ENCODE assay signal across 22 mouse cellular contexts in the genomic region with DNA sequence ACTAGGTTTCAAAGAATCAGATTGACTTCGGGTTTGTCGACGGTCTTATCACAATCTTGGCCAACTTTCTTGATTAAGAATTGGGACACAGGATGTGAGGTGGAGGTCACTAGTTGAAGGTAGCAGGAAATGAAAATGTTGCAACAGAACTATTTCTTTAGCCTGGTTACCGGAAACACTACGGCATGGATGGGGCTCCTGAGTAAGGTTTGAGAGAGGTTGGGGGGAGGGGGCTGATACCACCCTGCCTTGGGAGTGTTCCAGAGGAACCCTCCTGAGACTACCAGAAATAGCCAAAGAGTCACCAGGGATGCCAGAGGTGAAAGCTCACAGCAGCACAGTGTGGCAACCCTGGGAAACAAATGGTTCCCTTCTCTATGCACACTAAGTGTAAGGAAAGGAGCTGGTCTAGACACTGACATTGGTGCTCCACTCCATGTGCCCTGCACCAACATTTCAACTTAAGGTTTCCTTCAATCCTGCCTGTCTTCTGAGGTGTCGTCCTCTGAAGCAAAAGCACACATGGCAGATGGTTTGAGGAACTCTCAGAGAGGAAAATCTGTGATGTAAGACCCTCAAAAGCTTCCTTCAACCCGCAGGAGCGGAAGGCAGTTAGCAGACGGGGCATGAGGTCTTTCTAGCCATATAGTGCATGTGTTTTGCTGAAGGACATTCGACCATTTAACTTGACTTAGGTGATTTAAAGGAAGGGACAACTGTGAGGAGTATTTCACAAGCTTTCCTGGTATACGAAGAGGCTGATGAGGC. TPM values are rescaled to one million over a fixed set of nuclear protein-coding genes. Genes with fewer than 3 reads are reported as not detected.
A peak's percentile ranks its signal among the peaks of the same experiment; 100 is the strongest.
DNase-seq lines count a peak whose midpoint lies in the region; ATAC-seq lines count a peak whose summit lies in the region.
"Had no signal": no experiment of that assay in that cellular context is flagged by ENCODE, and none has a peak within 500 bp of the region (broad histone marks: within the 10 kb centered on the region; RNA-seq: fewer than 3 reads in every experiment).

No protein-coding gene starts in this region.

- no peak overlapping the region for H3K4me3 ChIP-seq in neural tube, embryonic 15.5 days (replicated peaks)
- H3K4me3 ChIP-seq: embryonic facial prominence, embryonic 15.5 days; forebrain, embryonic 12.5 days; gastrocnemius, adult 2 months; liver, embryonic 15.5 days had no signal

- H3K4me2 ChIP-seq in neural tube, embryonic 15.5 days, result no peak overlapping the region
- H3K4me2 ChIP-seq: embryonic facial prominence, embryonic 15.5 days; forebrain, embryonic 12.5 days; liver, embryonic 15.5 days had no signal

- ATAC-seq in neural tube, embryonic 15.5 days (ENCODE audit: low FRiP score), result no peak
- ATAC-seq: inflammation-experienced regulatory T-cells, adult 6 months; midbrain, embryonic 16.5 days had no signal

- peak; percentile 50 for DNase-seq in adrenal gland, postnatal 10 days
- DNase-seq in adrenal gland, adult 18-20 months (ENCODE audit: low spot score in 2 of 2), result no peak
- peak; percentile 15 for DNase-seq in neural tube, embryonic 10.5 days (ENCODE audit: extremely low spot score, low spot score)
- DNase-seq in kidney, postnatal 4 days, result peak; percentile 5 to 16
- DNase-seq in natural killer cell, adult 2 months (ENCODE audit: low spot score in 2 of 2), result no peak
- no peak for DNase-seq in right cerebral cortex, postnatal 4 days
- DNase-seq in left cerebral cortex, postnatal 10 days (ENCODE audit: extremely low spot score in 1 of 2, low spot score in 2 of 2), result no peak
- DNase-seq: cerebellum, adult 11 months; gastrocnemius, adult 2 months; heart, postnatal 36 days; right cerebral cortex, adult 18-20 months; thymus, adult 18-20 months had no signal

- intact Hi-C loops in left cerebral cortex, postnatal 10 days (cut with DNase I), result loop anchor here (5.0 kb wide), 1 partner anchor 127 kb away; no protein-coding TSS in a partner anchor

- no peaks in the 10 kb centered on the region for H3K36me3 ChIP-seq in neural tube, embryonic 15.5 days
- H3K36me3 ChIP-seq: embryonic facial prominence, embryonic 15.5 days; forebrain, embryonic 12.5 days; liver, embryonic 15.5 days had no signal

- peaks cover 7% of the 10 kb centered on the region for H3K4me1 ChIP-seq in neural tube, embryonic 15.5 days

- H3K9ac ChIP-seq in neural tube, embryonic 15.5 days (replicated peaks), result no peak overlapping the region
- H3K9ac ChIP-seq: embryonic facial prominence, embryonic 15.5 days; forebrain, embryonic 12.5 days; liver, embryonic 15.5 days had no signal

- 79% methylated on average over 11 of the region's 11 CpGs for WGBS in neural tube, embryonic 15.5 days

- no peaks in the 10 kb centered on the region for H3K27me3 ChIP-seq in neural tube, embryonic 15.5 days (replicated peaks)
- H3K27me3 ChIP-seq: forebrain, embryonic 12.5 days; liver, embryonic 15.5 days had no signal

- H3K9me3 ChIP-seq in neural tube, embryonic 15.5 days (replicated peaks), result no peaks in the 10 kb centered on the region
- H3K9me3 ChIP-seq: embryonic facial prominence, embryonic 15.5 days; forebrain, embryonic 12.5 days; liver, embryonic 15.5 days had no signal

- H3K27ac ChIP-seq in neural tube, embryonic 15.5 days (replicated peaks), result no peak overlapping the region
- H3K27ac ChIP-seq: embryonic facial prominence, embryonic 15.5 days; forebrain, embryonic 12.5 days; gastrocnemius, adult 2 months; liver, embryonic 15.5 days had no signal

RNA-seq across cellular contexts. Expression of gene Cxcl3, which starts 3.6 kb away (rescaled TPM):
- not detected for total RNA-seq in adrenal gland, postnatal 10 days (2021)
- not detected for total RNA-seq in adrenal gland, adult 18-20 months (2021)
- 0.18 and 0.20 TPM in 2 replicates for polyA plus RNA-seq in neural tube, embryonic 15.5 days (2015; fragmentation: Nextera tagmentation; extraction: Ambion mirVana)
- not detected for total RNA-seq in left cerebral cortex, postnatal 10 days (2021)
- total RNA-seq: adrenal gland, postnatal 36 days; gastrocnemius, adult 2 months; heart, postnatal 36 days; left cerebral cortex, postnatal 25 days had no signal
- polyA plus RNA-seq: cortical plate, adult 2 months; forebrain, embryonic 12.5 days; liver, embryonic 15.5 days; midbrain, embryonic 16.5 days; neural tube, embryonic 14.5 days had no signal

RNA-seq across cellular contexts. Expression of gene Cxcl15, which starts 4.8 kb away (rescaled TPM):
- not detected for total RNA-seq in adrenal gland, postnatal 10 days (2021)
- total RNA-seq in adrenal gland, adult 18-20 months (2021), result not detected
- polyA plus RNA-seq in neural tube, embryonic 15.5 days (2015; fragmentation: Nextera tagmentation; extraction: Ambion mirVana), result not detected in 2 replicates
- not detected for total RNA-seq in left cerebral cortex, postnatal 10 days (2021)
- total RNA-seq: adrenal gland, postnatal 36 days; gastrocnemius, adult 2 months; heart, postnatal 36 days; left cerebral cortex, postnatal 25 days had no signal
- polyA plus RNA-seq: cortical plate, adult 2 months; forebrain, embryonic 12.5 days; inflammation-experienced regulatory T-cells, adult 6 months; liver, embryonic 15.5 days; midbrain, embryonic 16.5 days; neural tube, embryonic 14.5 days had no signal

RNA-seq across cellular contexts. Expression of gene Pf4, which starts 17.3 kb away (rescaled TPM):
- total RNA-seq in adrenal gland, postnatal 10 days (2021), result 10 to 100 TPM; 27.3 to 27.8 TPM
- 10 to 100 TPM in 1 of 2 experiments, 1 to 10 TPM in 1; 9.7 to 25.7 TPM for total RNA-seq in adrenal gland, adult 18-20 months (2021)
- polyA plus RNA-seq in neural tube, embryonic 15.5 days (2015; fragmentation: Nextera tagmentation; extraction: Ambion mirVana), result 41.2 and 43.8 TPM in 2 replicates
- total RNA-seq in left cerebral cortex, postnatal 10 days (2021), result 1 to 10 TPM; 1.6 to 8.3 TPM
- polyA plus RNA-seq: inflammation-experienced regulatory T-cells, adult 6 months had no signal

RNA-seq across cellular contexts. Expression of gene Ppbp, which starts 21.2 kb away (rescaled TPM):
- total RNA-seq in adrenal gland, postnatal 10 days (2021), result 1 to 10 TPM; 4.4 to 5.8 TPM
- total RNA-seq in adrenal gland, adult 18-20 months (2021), result 1 to 10 TPM; 2.4 to 7.8 TPM
- polyA plus RNA-seq in neural tube, embryonic 15.5 days (2015; fragmentation: Nextera tagmentation; extraction: Ambion mirVana), result 0.95 and 1.2 TPM in 2 replicates
- not detected for total RNA-seq in left cerebral cortex, postnatal 10 days (2021)
- polyA plus RNA-seq: neural tube, embryonic 14.5 days had no signal

RNA-seq across cellular contexts. Expression of gene Cxcl5, which starts 30.3 kb away (rescaled TPM):
- not detected for total RNA-seq in adrenal gland, postnatal 10 days (2021)
- total RNA-seq in adrenal gland, adult 18-20 months (2021), result not detected
- polyA plus RNA-seq in neural tube, embryonic 15.5 days (2015; fragmentation: Nextera tagmentation; extraction: Ambion mirVana), result 0.27 and 0.77 TPM in 2 replicates
- not detected for total RNA-seq in left cerebral cortex, postnatal 10 days (2021)
- total RNA-seq: adrenal gland, postnatal 36 days; gastrocnemius, adult 2 months; left cerebral cortex, postnatal 25 days had no signal
- polyA plus RNA-seq: forebrain, embryonic 12.5 days; inflammation-experienced regulatory T-cells, adult 6 months had no signal

Comparison
In these comparisons a context has a peak if more than half of its experiments do, and no peak if none do; other contexts are left out.
1. DNase-seq: peak in adrenal gland, postnatal 10 days (single experiment), neural tube, embryonic 10.5 days (single experiment) and kidney, postnatal 4 days (2 of 2); none in adrenal gland, adult 18-20 months (0 of 2), natural killer cell, adult 2 months (0 of 2), right cerebral cortex, postnatal 4 days (single experiment) and left cerebral cortex, postnatal 10 days (0 of 2).